Mouse (Mus musculus) mouse trophoblast stem cell (cell line): ENCODE data around the gene Miip.

Source experiments
- in situ Hi-C, 2 experiments: fragments of 300-500 bp; cut with MseI, MboI; formaldehyde crosslinking; loops; 2 replicates in 1 of 2; 3 replicates in 1 of 2; pipeline ENCODE4 v1.15.1; 2025

Miip gene

DNA sequence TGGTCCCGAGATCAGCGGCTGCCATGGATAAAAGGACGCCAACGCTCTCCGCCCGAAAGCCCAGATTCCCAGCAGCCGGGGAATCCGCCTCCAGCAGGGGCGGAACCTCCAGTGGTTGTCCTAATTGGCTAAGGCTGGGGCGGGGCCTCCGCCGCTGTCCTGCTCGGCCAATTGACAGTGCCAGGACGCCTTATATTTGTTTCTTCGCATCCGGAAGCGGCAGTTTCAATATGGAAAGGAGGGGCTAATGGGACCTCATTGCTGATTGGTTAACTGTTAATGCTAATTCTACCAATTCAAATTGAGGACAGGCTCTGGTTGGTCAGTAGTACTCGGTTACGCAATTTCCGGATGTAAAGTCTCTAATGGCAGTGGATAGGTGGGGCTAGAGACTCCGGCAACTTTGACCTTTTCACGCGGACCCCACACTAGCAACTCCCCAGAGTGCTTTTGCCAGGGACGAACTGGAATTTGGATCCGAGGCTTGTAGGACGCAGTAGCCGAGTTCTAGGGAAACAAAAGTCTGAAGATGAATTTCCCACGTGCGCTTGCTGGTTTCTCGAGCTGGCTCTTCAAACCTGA, at the start of gene Miip, which contains the start of gene Fv1:
Miip (minus strand) TSS at position 367 of the 582 bp plus-strand sequence.
Fv1 (plus strand) TSS at position 530 of the 582 bp plus-strand sequence.
- in situ Hi-C loops, result no loop called here

DNA sequence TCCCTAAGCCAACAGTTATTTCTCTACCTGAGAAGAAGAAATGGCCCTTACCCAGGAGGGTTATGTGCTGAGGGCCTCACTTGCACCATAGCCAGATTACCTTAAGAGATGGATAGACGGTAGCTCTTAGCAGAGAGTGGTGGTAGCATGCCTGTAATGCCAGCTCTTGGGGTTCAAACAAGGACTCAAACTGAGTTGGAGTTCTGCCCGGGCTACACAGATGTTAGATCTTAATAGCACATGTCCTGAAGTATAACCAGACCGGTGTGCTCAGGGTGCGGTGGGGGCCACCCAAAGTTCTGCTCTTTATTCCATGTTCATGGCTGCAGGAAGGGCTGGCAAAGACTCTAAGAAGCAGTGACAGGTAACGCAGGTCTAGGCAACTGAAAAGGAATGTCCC, 40.9 kb upstream of the Miip start:
- in situ Hi-C loops, result no loop called here

DNA sequence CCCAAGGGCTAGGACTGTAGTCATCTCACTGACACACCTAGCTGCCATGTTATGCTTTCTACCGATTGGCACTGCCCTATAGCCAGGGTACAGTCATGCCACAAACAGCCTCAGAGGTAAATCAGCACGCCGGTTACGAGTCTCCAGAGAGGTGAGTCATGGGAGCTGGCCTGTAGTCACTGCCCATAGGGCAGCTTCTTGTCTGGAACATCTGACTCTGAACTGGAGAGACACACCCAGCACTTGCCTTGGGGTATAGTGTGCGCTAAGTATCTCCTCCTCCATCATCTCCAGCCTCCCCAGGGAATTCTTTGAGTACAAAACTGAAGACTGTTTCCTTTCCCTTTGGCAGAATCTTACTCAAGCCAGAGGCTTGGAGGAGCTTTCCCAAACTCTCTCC, 37.6 kb upstream of the Miip start:
- in situ Hi-C loops, result no loop called here

DNA sequence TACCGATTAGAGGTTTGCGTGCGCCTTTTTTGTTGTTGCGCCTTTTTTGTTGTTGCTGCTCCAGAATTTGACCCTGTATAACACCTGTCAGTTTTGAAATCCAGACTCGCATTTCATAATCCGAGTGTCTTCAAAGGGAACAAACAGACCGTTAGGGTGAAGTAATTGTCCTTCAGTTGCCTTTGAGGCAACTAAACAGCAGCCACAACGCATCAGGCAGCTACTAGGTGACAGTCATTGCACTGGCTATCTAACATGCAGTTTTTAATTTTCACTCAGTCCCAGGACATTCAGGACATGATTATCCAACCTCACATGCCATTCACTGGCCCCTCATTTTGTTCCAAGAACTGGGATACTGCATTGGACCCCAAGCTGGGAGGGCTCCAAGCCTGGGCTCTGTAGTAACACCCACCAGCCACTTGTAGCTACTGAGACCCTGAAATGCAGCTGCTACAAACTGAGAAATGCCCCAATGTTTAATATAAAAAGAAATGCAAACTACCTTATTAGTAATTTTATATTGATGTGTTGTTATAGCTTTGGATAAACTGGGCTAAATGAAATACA, 36.6 kb upstream of the Miip start:
- in situ Hi-C loops, result no loop called here

DNA sequence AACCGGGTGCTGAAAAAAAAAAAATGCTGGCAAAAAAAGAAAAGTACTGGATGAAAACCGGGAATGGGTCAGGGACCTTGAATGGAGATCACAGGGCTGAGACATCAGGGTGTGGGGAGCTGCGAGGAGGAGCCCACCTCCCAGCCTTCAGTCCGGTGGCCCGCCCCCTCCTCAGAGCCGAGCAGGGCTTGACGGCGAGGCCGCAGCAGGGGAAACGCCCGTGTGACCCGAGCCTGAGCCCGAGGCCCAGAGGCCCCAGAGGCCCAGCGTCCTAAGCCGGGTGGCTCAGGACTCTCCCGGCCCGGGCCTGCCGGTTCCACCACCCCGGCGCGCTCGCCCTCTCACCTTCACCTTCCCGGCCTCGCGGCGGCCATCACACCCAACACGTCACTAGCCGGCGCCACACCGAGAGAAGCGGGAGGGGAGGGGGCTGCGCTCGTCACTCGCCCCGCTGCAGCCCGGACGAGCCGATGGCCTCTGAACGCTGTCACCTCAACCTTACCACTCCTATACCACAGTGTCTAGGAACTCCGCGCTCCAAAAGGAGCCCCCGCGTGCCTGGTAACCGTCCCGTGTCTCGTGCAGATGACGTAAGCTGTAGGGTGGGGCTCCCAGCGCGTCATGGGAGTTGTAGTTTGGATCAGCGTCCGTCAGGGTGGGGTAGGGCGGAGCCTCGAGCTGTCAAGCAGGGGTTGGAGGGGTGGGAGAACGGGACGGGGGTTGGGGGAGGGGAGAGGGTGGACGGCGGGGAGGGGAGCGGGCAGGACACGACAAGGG, 35.9 kb upstream of the Miip start, which contains the start of gene Mfn2:
Mfn2 (minus strand) TSS at position 392 of the 777 bp plus-strand sequence.
- in situ Hi-C loops, result no loop called here

DNA sequence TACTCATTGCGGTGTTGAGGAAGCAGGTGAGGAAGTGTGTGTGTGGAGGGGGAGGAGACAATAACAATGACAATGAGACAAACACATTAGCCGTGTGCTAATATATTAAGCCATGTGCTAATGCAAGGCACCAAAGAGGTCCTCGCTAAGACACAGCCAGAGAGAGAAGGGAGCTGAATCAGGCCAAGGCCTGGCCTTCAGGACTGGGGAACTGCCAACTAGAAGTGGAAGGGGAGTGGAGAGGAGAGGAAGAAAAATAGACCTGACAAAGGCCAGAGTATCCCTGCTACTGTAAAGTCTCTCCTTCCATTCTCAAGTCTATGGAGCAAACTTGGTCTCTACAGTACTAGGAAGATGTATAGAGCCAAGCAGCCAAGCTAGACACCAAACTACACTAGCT, 35.0 kb upstream of the Miip start:
- in situ Hi-C loops, result no loop called here

DNA sequence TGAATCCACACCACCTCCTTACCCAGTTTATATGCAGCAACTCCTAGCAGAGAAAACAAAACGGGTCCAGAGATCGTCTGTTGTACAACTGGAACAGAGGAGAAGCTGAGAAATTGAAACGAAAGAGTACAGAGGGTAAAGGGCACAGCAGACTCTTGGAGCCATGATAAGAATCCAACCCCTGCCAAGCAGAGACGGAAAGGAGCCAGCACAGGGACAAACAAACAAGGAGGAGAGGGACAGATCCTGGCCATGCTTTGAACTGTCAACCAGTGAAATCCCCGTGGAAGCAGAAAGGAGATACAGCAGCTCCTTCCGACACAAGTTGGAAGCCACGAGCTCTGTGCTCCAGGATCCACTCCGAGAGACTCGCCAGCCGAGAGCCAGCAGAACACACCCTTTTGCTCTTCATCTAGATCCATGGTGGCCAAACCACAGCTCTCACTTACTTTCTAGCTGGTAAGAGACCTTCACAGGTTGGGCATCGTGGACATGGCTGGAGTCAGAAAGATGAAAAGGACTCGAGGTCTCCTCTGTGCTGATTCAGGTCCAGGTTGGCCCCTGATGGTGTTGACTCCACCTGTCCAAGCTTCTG, 34.4 kb upstream of the Miip start:
- in situ Hi-C loops, result no loop called here

DNA sequence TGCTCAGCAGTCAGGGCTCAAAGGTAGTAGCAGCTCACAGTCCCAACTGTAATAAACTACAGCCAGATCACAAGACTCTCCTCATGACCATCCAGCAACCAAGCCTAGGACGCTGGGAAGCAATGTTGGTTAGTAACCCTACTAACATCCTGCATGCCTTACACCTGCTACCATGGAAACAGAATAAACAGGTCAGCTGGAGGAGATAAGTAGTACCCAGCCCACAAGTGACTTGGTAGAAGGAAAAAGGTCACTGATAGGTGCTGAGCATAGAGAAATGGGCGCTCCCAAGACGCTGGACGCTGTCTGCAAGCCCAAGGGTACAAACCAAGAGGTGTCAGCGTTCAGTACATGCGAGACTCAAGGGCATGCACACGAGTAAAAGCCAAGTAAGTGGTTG, 31.8 kb upstream of the Miip start:
- in situ Hi-C loops, result no loop called here

DNA sequence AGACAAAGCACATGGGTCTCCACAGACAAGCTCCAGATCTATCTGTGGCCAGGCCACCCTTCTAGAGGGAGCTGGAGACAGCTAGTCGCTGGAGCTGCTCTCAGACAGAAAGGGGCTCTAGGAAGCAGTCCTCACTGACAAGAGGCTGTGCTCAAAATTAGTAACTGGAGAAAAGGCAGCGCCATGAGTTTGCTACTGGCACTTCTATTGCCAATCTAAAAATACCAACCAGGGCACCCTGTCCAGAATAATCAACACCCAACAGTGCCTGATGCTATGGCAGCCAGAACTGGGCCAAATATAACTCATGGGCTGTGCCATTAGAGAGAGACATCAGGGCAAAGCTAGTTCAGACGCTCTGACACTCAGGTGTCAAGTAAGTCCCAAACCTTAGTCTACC, 28.7 kb upstream of the Miip start:
- in situ Hi-C loops, result no loop called here

DNA sequence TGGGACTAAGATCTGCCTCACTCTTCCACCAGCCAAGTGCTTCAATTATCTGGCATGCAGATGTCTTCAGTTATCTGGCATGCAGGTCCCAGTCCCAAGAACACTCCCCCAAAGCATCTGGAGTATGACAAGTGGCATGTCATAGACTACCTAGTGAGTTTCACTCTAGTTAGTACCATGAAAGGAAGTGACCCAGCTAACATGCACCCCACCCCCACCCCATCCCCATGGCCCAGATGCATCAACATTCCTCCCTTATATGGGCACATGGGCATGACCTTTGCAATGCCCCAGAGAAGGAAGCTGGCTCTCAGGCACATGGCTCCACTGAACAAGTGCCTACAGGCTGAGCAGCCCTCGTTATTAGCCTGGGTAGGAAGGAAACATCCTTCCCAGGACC, 27.8 kb upstream of the Miip start:
- in situ Hi-C loops, result no loop called here

DNA sequence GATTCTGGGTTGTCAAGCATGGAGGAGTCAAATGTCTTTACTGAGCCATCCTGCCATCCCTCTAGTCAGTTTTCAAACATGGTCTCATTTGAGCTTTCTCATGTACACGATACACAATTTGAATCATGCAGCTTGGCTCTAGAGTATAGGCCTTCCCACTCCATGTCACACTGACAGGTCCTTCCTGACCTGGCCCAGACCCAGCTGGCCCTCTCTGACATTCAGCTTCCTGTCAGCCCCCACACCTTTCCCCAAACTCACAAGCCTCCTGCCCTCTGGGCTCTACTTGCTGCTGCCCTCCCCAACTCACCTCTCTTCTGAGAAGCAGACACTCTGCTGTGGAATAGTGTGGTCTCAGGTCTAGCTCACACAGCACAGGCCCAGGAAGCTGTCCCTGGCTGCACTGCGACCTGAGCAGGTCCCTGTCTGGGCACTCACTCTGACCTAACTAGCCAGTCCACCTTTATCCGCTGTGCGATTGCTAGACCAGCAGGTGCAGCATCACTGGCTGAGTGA, 27.3 kb upstream of the Miip start:
- in situ Hi-C loops, result no loop called here

DNA sequence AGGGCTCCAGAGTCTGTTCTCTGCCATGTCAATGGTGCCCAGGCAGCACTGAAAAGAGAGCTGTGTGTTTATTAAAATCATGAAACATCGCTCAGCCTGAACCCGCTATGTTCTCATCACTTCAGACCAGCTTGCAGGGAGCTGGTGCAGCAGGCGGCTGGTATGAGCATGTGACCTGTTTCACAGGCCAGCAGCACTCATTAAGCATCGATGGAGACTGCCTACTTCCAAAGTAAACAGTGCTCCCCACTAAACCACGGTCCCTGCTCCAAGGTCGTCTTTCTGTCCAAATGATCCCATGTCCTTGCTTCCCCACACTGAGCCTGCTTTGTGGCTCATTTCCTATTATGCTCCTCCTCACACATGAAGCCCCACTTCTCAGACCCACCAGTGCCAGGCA, 21.7 kb upstream of the Miip start:
- in situ Hi-C loops, result no loop called here

DNA sequence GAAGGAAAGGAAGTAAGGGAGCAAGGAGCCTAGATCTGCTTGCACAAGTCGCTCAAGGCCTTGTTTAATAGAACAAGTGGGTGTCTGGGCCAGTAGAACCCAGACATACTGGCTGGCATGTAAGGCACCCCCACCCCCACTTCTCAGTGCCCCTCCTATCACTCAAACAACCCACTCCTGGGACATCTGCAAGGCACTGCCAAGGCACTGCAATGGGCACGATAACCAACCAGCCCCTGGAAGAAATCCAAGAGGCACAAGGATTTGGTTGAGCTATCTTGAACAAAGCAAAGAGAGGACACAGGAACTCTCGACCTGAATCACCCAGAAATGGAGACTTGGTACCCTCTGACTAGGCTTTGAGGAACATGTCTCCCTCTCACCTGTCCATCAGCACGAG, 19.6 kb upstream of the Miip start:
- in situ Hi-C loops, result no loop called here

DNA sequence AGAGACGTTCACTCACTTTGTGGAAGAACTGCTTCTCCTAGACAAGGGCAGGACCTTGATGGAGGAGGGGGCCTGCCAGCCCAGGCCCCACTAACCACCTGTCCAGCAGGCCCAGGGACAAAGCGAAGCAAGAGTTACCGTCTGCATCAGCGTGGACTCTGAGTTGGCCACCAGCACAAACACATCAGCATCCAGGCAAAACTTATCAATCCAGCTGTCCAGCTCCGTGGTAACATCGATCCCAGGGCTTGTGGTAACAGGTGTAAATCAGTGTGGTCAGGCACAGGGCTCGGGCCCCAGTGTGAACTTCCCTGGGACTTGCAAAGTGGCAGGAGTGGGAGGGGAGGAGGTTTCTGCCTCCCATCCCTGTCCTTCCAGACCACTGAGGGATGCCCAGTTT, 18.7 kb upstream of the Miip start:
- in situ Hi-C loops, result no loop called here

DNA sequence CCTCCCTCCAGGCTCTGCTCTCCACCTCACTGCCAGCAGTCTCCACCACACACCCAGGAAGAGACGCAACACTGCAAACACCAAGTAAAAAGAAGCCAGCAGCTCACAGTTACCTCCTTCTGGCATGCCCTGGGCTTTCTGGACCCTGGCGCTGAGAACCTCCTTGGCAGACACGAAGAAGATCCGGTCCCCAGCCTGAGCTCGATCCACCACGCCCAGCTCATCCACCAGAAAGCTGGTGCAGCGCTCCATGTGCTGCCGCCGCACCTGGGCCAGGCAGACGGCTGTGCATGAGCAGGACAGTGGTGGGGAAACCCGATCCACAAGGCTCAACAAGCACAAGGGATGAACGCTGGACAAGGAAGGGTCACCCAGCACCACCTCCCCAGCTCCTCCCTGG, 17.5 kb upstream of the Miip start:
- in situ Hi-C loops, result no loop called here

DNA sequence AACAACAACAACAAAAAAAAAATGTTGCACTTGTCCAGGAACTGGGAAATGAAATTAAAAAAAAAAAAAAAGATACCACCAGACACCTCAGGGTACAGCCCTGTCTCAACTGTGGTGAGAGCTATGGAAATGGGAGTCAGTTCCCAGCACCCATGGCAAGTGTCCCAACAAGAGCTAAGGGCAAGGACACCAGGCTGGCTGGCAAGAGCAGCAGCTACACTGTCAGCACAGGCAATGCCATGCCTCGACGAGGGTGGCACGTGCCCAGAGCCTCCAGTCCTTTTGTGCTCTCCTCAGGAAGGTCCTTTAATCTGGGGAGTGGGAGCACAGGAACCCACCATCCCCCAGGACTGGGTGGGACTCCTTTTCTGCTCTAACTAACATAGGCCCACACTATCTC, 15.5 kb upstream of the Miip start:
- in situ Hi-C loops, result no loop called here

DNA sequence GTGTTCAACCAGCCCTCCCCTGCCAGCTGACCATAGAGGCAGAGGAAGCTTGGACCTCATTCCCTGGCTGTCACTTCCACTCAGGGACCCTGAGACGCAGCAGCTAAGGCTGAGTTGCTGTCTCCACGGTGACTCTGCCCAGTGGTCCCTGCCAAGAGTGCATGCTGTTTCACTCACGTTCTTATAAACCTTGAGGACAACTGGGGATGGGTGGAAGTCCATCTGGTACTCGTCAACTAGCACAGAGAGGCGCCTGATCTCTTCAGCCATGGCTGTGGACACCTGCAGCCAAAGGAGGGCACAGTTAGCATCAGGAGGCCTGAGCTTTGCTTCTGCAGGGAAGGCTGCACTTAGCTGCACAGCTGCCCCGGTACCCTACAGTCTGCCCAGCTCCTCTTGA, 14.4 kb upstream of the Miip start:
- in situ Hi-C loops, result no loop called here

DNA sequence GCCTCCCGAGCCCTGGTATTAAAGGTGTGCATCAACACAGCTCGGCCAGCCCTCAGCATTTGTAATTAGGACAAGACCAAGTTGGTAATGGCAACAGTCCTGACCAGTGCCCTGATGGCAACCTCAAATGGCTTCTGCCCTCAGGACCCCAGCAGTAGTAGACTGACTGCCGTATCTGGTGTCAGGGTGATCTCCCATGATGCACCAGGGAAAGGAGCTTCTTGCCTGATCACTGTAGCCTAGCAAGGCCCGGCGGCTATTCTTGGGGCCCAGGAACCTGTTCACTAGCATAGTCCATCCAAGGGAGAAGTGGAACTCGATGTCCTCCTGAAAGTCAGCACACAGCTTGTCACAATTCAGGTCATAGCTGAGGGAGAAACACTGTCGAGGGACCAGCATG, 13.2 kb upstream of the Miip start:
- in situ Hi-C loops, result no loop called here

DNA sequence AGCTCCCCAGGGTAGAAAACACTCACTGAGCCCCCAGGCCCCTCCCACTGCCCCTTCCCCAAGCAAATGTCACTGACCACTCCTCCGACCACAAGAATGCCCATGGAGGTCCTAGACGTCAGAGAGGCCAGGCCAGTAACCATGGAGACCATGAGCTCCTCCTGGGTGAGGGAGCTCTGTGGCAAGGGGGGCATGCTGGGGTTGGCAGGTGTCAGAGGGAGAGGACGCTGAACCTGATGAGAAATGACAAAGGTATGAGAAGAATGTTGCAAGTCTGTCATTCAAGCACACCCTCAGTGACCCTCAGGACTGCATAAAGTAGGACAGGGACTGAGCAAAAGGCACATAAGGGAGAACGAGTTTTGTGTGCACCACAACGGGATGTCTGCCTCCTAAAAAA, 11.2 kb upstream of the Miip start:
- in situ Hi-C loops, result no loop called here

DNA sequence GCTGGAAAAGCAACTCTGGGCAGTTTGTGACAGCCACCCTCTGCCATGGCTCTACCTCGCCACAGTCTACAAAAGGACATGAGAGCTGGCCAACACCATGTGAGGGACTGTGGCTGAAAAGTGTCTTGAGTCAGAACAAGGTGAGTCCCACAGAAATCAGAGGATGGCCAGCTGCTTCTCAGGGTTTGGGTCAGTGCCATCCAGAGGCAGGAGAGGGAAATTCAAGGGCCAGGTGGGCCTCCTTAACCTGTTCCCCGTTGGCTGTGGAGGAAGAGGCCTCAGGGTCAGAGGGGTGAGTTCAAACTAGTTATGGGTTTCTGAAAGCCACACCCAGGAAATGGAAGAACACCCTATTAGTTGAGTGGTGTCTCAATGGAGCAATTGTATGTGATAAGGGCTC, 10.8 kb upstream of the Miip start:
- in situ Hi-C loops, result no loop called here

DNA sequence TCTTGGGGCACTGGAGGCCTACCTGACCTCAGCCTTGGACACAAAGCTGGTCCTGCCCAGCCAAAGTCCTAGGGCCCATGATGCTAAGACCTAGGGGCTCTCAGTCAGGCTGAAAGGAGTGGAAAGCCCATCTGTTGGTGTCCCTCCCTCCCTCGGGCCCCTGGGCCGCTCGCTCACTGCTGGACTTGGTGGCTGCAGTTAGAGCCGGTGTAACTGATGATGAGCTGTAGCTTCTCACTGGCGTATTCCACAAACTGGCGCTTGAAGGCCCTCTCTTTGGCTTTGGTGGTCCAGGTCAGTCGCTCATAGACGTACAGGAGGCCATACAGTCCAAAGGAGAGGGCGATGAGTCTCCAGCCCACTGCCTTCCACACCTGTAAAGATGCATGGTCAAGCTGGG, 9.9 kb upstream of the Miip start:
- in situ Hi-C loops, result no loop called here

DNA sequence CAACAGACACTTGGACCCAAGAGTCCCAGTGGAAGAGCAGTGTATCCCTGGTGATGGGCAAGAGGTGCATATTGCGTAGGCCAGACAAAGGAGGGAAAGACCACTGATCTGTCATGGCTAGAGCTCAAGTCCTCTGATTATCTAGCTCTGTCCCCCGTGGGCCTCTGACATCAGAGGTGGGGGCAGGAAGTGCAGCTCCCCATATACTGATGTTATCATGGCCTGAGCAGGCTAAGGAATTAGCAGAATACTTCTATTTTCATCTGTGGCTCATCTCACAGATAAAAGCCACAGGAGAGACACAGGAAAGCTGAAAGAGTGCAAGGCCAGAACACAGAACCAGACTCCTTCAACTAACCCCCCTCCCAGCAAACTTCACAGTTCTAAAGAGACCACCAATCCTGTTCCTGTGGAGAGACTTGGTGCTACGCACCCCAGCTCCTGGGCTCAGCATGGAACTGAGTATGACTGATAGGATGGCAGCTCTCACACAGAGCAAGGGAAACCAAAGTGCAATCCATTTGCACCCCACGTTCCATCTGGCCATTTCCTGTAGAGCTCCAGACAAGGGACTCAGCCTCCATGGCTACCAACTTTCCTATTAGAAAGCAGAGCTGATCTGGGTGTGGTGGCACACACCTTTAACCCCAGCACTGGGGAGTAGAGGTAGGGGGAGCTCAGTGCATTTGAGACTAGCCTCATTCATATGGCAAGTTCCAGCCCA, 7.4 kb upstream of the Miip start:
- in situ Hi-C loops, result no loop called here
